Mouse (Mus musculus) MEL (cell line): ENCODE results near the gene Ccdc107.

Experiments
- CHD2 ChIP-seq: IDR thresholded peaks from 2 replicates; pipeline ENCODE4 v1.6.1; 2011; ENCODE audit warnings: low read length, improper control_type of control experiment
- CTCF ChIP-seq, 3 experiments: IDR thresholded peaks in 2 of 3; conservative IDR thresholded peaks in 1 of 3; 2 replicates each; pipeline ENCODE4 v1.5.1; 2011 to 2012; ENCODE audit warnings: low read length in 3 of 3, low read depth in 2 of 3, mild to moderate bottlenecking in 2 of 3, improper control_type of control experiment in 1 of 3, inconsistent platforms in 1 of 3, mixed read lengths in 1 of 3, moderate library complexity in 1 of 3; ENCODE audit not compliant: control insufficient read depth in 1 of 3, insufficient read depth in 1 of 3, poor library complexity in 1 of 3, severe bottlenecking in 1 of 3
- GATA1 ChIP-seq: IDR thresholded peaks from 2 replicates; pipeline ENCODE4 v1.6.1; 2011; ENCODE audit warnings: low read depth, low read length, improper control_type of control experiment
- MAFK ChIP-seq: IDR thresholded peaks from 2 replicates; pipeline ENCODE4 v1.6.1; 2011; ENCODE audit warnings: low read depth, mild to moderate bottlenecking, low read length, improper control_type of control experiment, borderline replicate concordance
- MAZ ChIP-seq: IDR thresholded peaks from 2 replicates; pipeline ENCODE4 v1.6.1; 2012; ENCODE audit warnings: low read depth, mild to moderate bottlenecking, inconsistent platforms, low read length, improper control_type of control experiment
- POLR2A ChIP-seq, 2 experiments: IDR thresholded peaks; 2 replicates each; pipeline ENCODE4 v1.6.1; 2011 to 2012; ENCODE audit warnings: low read length in 2 of 2, mild to moderate bottlenecking in 2 of 2, control low read depth in 1 of 2, improper control_type of control experiment in 1 of 2, low read depth in 1 of 2, moderate library complexity in 1 of 2; ENCODE audit not compliant: control insufficient read depth in 1 of 2, insufficient read depth in 1 of 2, poor library complexity in 1 of 2
- SMC3 ChIP-seq: IDR thresholded peaks from 2 replicates; pipeline ENCODE4 v1.6.1; 2011; ENCODE audit warnings: low read depth, low read length, improper control_type of control experiment
- TAL1 ChIP-seq: IDR thresholded peaks from 2 replicates; pipeline ENCODE4 v1.6.1; 2012; ENCODE audit warnings: mild to moderate bottlenecking, inconsistent platforms, low read length, moderate library complexity, mixed read lengths
- TBP ChIP-seq: IDR thresholded peaks from 2 replicates; pipeline ENCODE4 v1.8.0; 2011; ENCODE audit warnings: low read depth, low read length, improper control_type of control experiment
- TCF12 ChIP-seq: IDR thresholded peaks from 2 replicates; pipeline ENCODE4 v1.6.1; 2014; ENCODE audit warnings: low read depth, mild to moderate bottlenecking, inconsistent platforms, low read length, improper control_type of control experiment, moderate library complexity
- ZC3H11A ChIP-seq: IDR thresholded peaks from 2 replicates; pipeline ENCODE4 v1.6.1; 2012; ENCODE audit warnings: low read depth, mild to moderate bottlenecking, inconsistent platforms, low read length, improper control_type of control experiment

DNA sequence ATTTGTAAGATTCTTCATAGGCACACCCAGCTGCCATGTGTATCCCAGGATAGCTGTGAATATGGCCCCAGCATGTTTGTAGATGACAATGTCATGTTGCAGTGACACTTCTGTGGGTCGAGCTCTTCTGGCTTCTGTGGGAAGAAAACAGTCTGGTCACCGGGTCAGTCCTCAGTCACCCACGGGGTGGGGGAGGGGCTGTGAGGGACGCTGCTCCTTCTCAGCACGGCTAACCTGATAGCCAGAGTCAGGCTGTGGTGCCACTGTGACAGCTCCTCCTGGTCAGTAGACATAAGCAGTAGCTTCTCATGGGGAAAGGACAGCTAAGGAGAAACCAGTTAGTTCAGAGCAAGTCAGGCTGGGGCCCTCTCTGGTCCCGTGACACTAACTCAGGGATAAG lies 3.9 kb downstream of the Ccdc107 start:
- TF ChIP-seq ZC3H11A (no peak), CTCF (IDR thresholded peaks at IDR 0.05 in 2 of 3, conservative IDR thresholded peaks at IDR 0.05 in 1 of 3; ENCODE audit: control insufficient read depth in 1 of 3, insufficient read depth in 1 of 3, low read depth in 2 of 3, low read length in 3 of 3, poor library complexity in 1 of 3, severe bottlenecking in 1 of 3) (no peak), TAL1 (no peak), MAZ (no peak), TBP (no peak), MAFK (no peak), POLR2A (IDR thresholded peaks at IDR 0.05; ENCODE audit: control insufficient read depth in 1 of 2, insufficient read depth in 1 of 2, low read depth in 1 of 2, low read length in 2 of 2, poor library complexity in 1 of 2) (no peak), TCF12 (no peak), GATA1 (no peak), SMC3 (no peak), CHD2 (no peak)
